Mouse (Mus musculus) stomach, postnatal 0 days (tissue): ENCODE results near the gene Etaa1.

Source experiments
- CTCF ChIP-seq: IDR thresholded peaks from 2 replicates; pipeline ENCODE4 v1.5.1; 2016; ENCODE audit warnings: antibody characterized with exemption, low read depth, mild to moderate bottlenecking, moderate library complexity
- EP300 ChIP-seq: optimal IDR thresholded peaks from 2 replicates; pipeline ENCODE3; 2016; ENCODE audit warnings: antibody characterized with exemption

DNA sequence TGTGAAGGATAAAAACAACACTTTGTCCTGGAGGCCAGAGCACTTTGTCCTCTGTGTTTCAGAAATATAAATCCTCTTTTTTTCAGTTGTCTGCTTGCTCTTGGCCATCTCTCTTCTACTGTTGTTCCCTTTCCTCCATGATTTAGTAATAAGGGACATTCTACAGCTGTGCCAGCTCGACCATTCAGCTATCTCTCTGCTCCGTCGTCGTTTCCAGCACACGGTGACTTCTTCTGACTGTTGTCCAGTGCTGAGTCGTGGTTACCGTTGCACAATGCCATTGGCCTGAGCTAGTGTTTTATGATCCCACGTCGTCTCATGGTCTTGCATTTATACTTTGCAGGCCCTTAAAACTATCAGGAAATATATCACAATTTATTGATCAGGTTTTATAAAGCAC is 38.6 kb upstream of the Etaa1 start:
- TF ChIP-seq EP300 (no peak), CTCF (no peak)
